ENCODE assay signal across 22 mouse cellular contexts in genomic region chr15:90561613-90562012, GRCm38 (mm10).
DNase-seq lines count a peak whose midpoint lies in the region; ATAC-seq and TF ChIP-seq lines count a peak whose summit lies in the region.
"Had no signal": no experiment of that assay in that cellular context is flagged by ENCODE, and none has a peak within 500 bp of the region (broad histone marks: within the 10 kb centered on the region; RNA-seq: fewer than 3 reads in every experiment).

No protein-coding gene starts in this region.

- H3K4me3 ChIP-seq in hindbrain, embryonic 10.5 days: no peak overlapping the region
- no peak overlapping the region for H3K4me3 ChIP-seq in hindbrain, embryonic 12.5 days
- no peak overlapping the region for H3K4me3 ChIP-seq in midbrain, postnatal 0 days (ENCODE audit: low read depth, low read length)
- H3K4me3 ChIP-seq in midbrain, embryonic 10.5 days: no peak overlapping the region
- H3K4me3 ChIP-seq: embryonic facial prominence, embryonic 13.5 days; forebrain, embryonic 13.5 days; heart, adult 2 months; heart, embryonic 12.5 days had no signal

- H3K9me3 ChIP-seq in hindbrain, embryonic 10.5 days: no peaks in the 10 kb centered on the region
- H3K9me3 ChIP-seq in hindbrain, embryonic 12.5 days (replicated peaks): no peaks in the 10 kb centered on the region
- no peaks in the 10 kb centered on the region for H3K9me3 ChIP-seq in midbrain, postnatal 0 days (ENCODE audit: low read length)
- no peaks in the 10 kb centered on the region for H3K9me3 ChIP-seq in midbrain, embryonic 10.5 days (replicated peaks)
- H3K9me3 ChIP-seq: embryonic facial prominence, embryonic 13.5 days; forebrain, embryonic 13.5 days; heart, embryonic 12.5 days had no signal

- H3K36me3 ChIP-seq in hindbrain, embryonic 10.5 days: no peaks in the 10 kb centered on the region
- no peaks in the 10 kb centered on the region for H3K36me3 ChIP-seq in hindbrain, embryonic 12.5 days
- no peaks in the 10 kb centered on the region for H3K36me3 ChIP-seq in midbrain, postnatal 0 days (ENCODE audit: insufficient read depth, low read length)
- no peaks in the 10 kb centered on the region for H3K36me3 ChIP-seq in midbrain, embryonic 10.5 days
- H3K36me3 ChIP-seq: embryonic facial prominence, embryonic 13.5 days; G1E; heart, embryonic 12.5 days had no signal

- H3K27me3 ChIP-seq in hindbrain, embryonic 10.5 days (ENCODE audit: insufficient read depth, poor library complexity, severe bottlenecking): no peaks in the 10 kb centered on the region
- H3K27me3 ChIP-seq in hindbrain, embryonic 12.5 days: no peaks in the 10 kb centered on the region
- no peaks in the 10 kb centered on the region for H3K27me3 ChIP-seq in midbrain, postnatal 0 days (ENCODE audit: insufficient read depth, low read length)
- no peaks in the 10 kb centered on the region for H3K27me3 ChIP-seq in midbrain, embryonic 10.5 days (ENCODE audit: low read depth, poor library complexity, severe bottlenecking)
- H3K27me3 ChIP-seq: embryonic facial prominence, embryonic 13.5 days; forebrain, embryonic 13.5 days; heart, embryonic 12.5 days had no signal

- TF ChIP-seq CTCF in midbrain, postnatal 0 days (IDR thresholded peaks at IDR 0.05): no peak

- peak; percentile 1 to 5 for DNase-seq in cerebellum, postnatal 10 days
- no peak for DNase-seq in cerebellum, postnatal 4 days (ENCODE audit: low spot score in 2 of 2)
- DNase-seq in hindbrain, embryonic 10.5 days (ENCODE audit: low spot score): peak; percentile 7
- peak; percentile 5 for DNase-seq in midbrain, postnatal 0 days (ENCODE audit: low spot score)
- DNase-seq in midbrain, embryonic 10.5 days (ENCODE audit: low spot score): no peak
- peak; percentile 69 for DNase-seq in retina, postnatal 1 day
- no peak for DNase-seq in spleen, adult 12 weeks (ENCODE audit: low spot score)
- DNase-seq: adrenal gland, postnatal 10 days; B cell, adult 2 months; cerebellum, adult 2 months; cerebellum, postnatal 14 days; gastrocnemius, postnatal 10 days; heart, adult 2 months had no signal

- ATAC-seq in hindbrain, embryonic 12.5 days (ENCODE audit: low FRiP score): no peak
- no peak for ATAC-seq in midbrain, postnatal 0 days (ENCODE audit: low FRiP score)
- ATAC-seq: CD4-positive, CD25-positive, alpha-beta regulatory T cell, adult 4 months; forebrain, embryonic 13.5 days; inflammation-experienced regulatory T-cells, adult 6 months; intestine, postnatal 0 days had no signal

- H3K9ac ChIP-seq in hindbrain, embryonic 12.5 days: no peak overlapping the region
- no peak overlapping the region for H3K9ac ChIP-seq in midbrain, postnatal 0 days (replicated peaks; ENCODE audit: low read length, poor library complexity, severe bottlenecking)
- H3K9ac ChIP-seq: embryonic facial prominence, embryonic 13.5 days; forebrain, embryonic 13.5 days; heart, embryonic 12.5 days; hindbrain, embryonic 14.5 days had no signal

- WGBS in hindbrain, embryonic 10.5 days: 68% methylated on average over 12 of the region's 12 CpGs
- 55% methylated on average over 12 of the region's 12 CpGs for WGBS in hindbrain, embryonic 12.5 days
- 50% methylated on average over 12 of the region's 12 CpGs for WGBS in midbrain, postnatal 0 days
- 74% methylated on average over 12 of the region's 12 CpGs for WGBS in midbrain, embryonic 10.5 days

- no peak overlapping the region for H3K4me2 ChIP-seq in hindbrain, embryonic 12.5 days (replicated peaks)
- H3K4me2 ChIP-seq in midbrain, postnatal 0 days (ENCODE audit: low read depth, low read length, poor library complexity, severe bottlenecking): no peak overlapping the region
- H3K4me2 ChIP-seq: embryonic facial prominence, embryonic 13.5 days; forebrain, embryonic 13.5 days; heart, embryonic 12.5 days; hindbrain, embryonic 14.5 days had no signal

- peaks cover 5% of the 10 kb centered on the region for H3K4me1 ChIP-seq in hindbrain, embryonic 10.5 days (replicated peaks)
- no peaks in the 10 kb centered on the region for H3K4me1 ChIP-seq in hindbrain, embryonic 12.5 days
- no peaks in the 10 kb centered on the region for H3K4me1 ChIP-seq in midbrain, postnatal 0 days (ENCODE audit: insufficient read depth, low read length)
- H3K4me1 ChIP-seq in midbrain, embryonic 10.5 days: peaks cover 7% of the 10 kb centered on the region
- H3K4me1 ChIP-seq: forebrain, embryonic 13.5 days; heart, embryonic 12.5 days had no signal

- H3K27ac ChIP-seq in hindbrain, embryonic 10.5 days: no peak overlapping the region
- H3K27ac ChIP-seq in hindbrain, embryonic 12.5 days: no peak overlapping the region
- H3K27ac ChIP-seq in midbrain, postnatal 0 days (ENCODE audit: low read depth, low read length): no peak overlapping the region
- no peak overlapping the region for H3K27ac ChIP-seq in midbrain, embryonic 10.5 days (replicated peaks)
- H3K27ac ChIP-seq: embryonic facial prominence, embryonic 13.5 days; forebrain, embryonic 13.5 days; heart, adult 2 months; hindbrain, embryonic 14.5 days had no signal

Comparison
In these comparisons a context has a peak if more than half of its experiments do, and no peak if none do; other contexts are left out.
1. DNase-seq: peak in cerebellum, postnatal 10 days (2 of 2), hindbrain, embryonic 10.5 days (single experiment), midbrain, postnatal 0 days (single experiment) and retina, postnatal 1 day (single experiment); none in cerebellum, postnatal 4 days (0 of 2), midbrain, embryonic 10.5 days (single experiment) and spleen, adult 12 weeks (single experiment).